Mouse (Mus musculus) lung, postnatal 10 days (tissue): Measurements from ENCODE around the gene Bricd5.
"Not testable (repeated sequence)": the region's sequence is repeated elsewhere in the genome, so short reads cannot be mapped to it uniquely, and the experiment has no call there.

ENCODE experiments used
- DNase-seq: peaks from one replicate; pipeline ENCODE4 v3.0.0; 2021

Gene Bricd5

DNA sequence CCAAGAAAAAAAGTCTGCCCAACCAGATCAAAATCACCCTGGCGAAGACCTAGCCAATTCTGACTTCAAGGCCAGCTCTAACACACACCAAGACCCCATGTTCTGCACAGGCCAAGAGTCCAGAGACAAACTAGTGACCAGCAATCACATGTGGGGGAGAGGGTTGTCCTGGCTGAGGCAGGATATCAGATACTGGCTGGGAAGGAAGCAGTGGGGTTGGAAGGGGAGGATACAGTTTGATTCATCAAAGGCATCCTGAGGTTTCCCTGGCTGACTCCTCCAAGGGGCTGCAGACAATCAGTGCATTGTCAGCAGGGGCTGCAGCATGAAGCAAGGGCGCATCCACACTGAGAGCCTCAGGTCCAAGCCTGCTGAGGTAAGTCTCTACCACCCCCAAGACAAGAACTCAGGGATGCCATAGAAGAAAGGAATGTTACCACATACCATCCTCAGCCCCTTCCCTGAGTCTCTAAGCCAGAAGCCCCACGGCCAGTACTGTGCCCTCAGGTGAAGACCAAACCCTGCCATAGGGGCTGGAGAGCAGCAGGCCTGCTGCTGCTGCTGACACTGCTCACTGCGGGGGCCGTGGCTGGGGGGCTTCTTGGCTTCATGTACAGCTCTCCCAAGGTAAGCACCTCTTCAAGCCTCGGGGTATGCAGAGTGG, at the start of gene Bricd5:
TSS of gene Bricd5 (plus strand) at position 273 of the 664 bp plus-strand sequence.
- DNase-seq: no peak

DNA sequence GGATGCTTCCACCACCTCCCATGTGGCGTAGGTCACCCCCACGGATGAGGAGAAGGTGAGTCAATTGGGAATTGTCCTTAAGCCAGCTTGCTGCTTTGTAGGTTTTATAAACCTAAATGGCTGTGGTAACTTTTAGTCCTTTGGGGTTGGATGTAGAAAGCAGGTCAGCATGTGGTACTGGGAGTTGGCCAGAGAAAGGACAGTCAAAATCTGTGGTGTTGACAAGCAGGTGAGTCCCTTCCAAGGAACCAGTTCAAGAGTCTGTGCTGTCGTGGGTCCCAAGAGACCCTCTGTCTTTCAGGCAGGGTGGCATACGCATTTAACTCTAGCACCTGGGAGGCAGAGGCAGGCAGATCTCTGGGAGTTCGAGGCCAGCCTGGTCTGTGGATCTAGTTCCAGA, 49.2 kb upstream of the Bricd5 start:
- no peak for DNase-seq

DNA sequence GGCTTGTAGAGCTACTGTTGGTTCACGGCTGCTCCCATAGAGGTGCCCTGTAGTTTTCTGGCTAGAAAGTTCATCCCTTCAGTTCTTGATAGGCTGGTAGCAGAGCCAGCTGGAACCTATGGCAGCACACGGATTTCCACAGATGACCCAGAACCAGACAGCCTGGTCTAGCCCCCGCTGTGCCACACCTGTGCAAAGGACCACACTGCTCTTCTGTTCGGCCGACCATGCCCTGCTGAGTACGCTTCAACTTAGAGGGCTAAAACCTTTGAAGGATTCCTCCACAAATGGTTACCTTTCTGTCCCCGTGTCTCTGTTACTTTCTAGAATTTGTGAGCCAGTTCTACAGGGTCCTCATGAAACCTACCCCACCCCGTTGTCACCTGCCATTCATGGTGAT, 48.4 kb upstream of the Bricd5 start:
- not testable (repeated sequence) for DNase-seq

DNA sequence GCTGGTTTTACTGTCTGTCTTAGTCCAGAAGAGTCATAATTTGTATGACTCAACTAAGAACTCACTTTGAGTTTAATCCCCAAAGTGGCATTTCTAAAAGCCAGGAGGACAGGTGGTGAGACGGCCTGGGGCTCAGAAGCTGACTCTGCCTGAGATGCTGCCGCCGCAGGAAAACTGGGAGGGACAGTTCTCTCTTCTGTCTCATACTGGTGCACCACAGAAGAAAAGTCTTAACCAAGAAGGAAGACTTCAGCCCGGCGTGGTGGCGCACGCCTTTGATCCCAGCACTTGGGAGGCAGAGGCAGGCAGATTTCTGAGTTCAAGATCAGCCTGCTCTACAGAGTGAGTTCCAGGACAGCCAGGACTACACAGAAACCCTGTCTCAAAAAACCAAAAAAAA, 47.8 kb upstream of the Bricd5 start:
- DNase-seq: no peak

DNA sequence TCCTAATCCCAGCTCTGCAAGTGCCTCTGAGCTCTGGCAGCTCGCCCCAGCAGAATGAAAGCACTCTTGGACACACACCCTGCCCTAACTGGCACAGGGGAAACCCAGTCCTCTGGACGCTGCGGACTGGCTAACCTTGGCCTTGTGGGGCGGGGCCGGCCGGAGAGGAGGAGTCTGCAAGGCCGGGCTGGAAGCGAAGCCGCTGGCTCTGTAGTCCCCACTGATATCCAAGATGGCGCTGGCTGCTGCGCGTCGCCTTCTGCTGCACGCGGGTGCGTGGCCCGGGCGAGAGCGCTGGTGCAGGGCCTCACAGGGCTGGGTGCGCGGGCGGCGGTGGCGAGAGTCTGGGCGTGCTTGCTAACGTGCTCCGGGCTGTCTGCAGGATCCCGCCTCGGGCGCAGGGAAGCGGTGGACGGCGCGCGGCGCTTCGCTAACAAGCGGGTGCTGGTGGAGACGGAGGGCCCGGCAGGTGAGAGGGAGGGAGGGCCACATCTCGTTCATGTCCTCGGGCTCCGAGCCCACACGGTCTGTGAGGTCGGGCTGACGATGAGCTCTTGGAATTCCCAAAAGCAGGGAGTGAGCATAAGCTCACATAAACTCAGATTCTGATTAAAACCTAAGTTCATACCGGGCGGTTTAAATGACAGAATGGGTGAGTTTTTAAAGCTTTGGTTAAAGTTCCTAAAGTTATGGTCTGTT, 47.1 kb upstream of the Bricd5 start, which contains the start of gene Eci1:
TSS of gene Eci1 (plus strand) at position 171 of the 699 bp plus-strand sequence.
- DNase-seq: peak; percentile 99

GRCm38 (mm10) chr17:24427170-24427557, 46.5 kb upstream of the Bricd5 start:
- DNase-seq: no peak

- no peak for DNase-seq
Observed at GRCm38 (mm10) chr17:24429201-24429983, 44.3 kb upstream of the Bricd5 start.

- peak; percentile 55 for DNase-seq
Observed at GRCm38 (mm10) chr17:24437016-24437415, 36.7 kb upstream of the Bricd5 start.

DNA sequence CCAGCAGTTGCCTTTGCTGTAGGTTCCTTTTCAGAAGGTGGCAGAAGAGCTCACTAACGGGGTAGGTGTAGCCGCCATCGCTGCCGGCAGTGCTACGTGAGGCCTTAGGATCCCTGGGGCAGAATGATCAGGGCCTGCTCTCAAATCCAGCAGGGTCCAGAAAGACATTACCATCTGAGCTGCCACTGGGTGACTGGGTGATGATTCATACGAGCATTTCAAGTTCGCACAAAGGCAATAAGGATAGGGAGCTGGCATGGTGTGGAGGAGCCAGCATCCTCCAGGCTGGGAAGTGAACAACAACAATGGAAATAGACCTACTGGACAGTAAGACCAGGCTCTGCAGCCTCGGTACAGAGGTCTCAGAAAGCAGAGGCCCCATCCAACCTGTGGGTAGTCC, 33.3 kb upstream of the Bricd5 start:
- DNase-seq: no peak

- no peak for DNase-seq
Observed at GRCm38 (mm10) chr17:24441148-24441547, 32.5 kb upstream of the Bricd5 start.

GRCm38 (mm10) chr17:24442107-24442506, 31.6 kb upstream of the Bricd5 start:
- DNase-seq: no peak

- no peak for DNase-seq
Observed at GRCm38 (mm10) chr17:24442632-24443155, 31.0 kb upstream of the Bricd5 start, which contains the start of gene Dnase1l2. Gene Dnase1l2, minus strand, starts transcription at chr17:24443105.

DNA sequence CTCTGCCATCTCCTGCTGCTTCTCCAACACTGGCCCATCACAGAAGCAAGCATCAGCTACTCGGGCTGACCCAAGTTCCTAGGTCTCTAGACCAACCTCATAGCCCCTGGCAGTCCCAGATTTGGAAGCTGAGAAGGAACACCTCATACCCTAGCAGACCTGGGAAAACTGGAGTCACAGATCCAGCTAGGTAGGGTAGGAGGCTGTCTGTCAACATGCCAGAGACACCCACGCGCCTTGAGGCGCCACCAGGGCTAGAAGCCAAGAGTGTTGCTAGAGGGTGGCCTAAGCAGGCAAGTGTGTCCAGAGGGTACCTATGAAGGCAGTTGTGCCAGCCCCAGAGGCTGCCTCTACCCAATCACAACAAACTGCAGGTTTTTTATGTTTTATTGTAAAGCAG, 30.3 kb upstream of the Bricd5 start:
- DNase-seq: no peak

DNA sequence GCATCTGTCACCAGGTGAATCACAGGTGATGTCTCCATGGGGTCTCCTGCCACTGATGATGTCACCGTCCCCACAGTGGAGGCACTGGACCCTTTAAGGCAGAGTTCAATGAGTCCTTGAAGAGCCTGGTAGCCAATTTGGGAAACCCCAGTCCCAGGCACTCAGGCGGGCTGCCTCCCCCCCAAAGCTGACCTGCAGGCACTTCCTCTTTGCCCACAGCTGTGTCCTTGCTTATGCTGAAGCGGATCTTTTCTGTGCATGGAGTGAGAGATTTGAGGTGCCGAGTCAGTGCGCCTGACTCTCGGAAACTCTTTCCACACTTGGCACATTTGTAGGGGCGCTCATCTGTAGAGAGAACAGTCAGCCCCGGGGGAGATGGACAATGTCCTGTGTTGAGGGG, 27.1 kb upstream of the Bricd5 start:
- no peak for DNase-seq

- no peak for DNase-seq
Observed at GRCm38 (mm10) chr17:24449507-24449906, 24.2 kb upstream of the Bricd5 start.

GRCm38 (mm10) chr17:24451220-24451619, 22.5 kb upstream of the Bricd5 start:
- no peak for DNase-seq

- no peak for DNase-seq
Observed at GRCm38 (mm10) chr17:24453372-24453771, 20.3 kb upstream of the Bricd5 start.

- no peak for DNase-seq
Observed at GRCm38 (mm10) chr17:24454218-24454755, 19.4 kb upstream of the Bricd5 start.

- peak; percentile 100 for DNase-seq
Observed at GRCm38 (mm10) chr17:24454756-24455522, 18.7 kb upstream of the Bricd5 start.

GRCm38 (mm10) chr17:24455523-24456206, 18.0 kb upstream of the Bricd5 start:
- DNase-seq: not testable (repeated sequence)

DNA sequence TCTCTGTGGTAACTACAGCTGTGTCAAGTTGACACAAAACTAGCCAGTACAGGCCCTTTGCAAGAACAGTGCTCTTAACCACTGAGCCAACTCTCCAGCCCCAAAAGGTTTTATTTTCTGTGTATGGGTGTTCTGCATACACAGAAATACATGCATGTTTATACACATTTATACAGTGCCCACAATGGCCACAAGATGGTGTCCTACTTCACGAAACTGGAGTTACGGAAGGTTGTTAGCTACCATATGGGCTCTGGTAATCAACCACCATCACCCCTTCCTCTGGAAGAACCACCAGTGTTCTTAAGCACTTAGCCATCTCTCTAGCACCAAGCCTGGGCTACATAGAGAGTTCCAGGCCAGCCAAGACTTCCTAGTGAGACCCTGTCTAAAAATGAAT, 12.1 kb upstream of the Bricd5 start:
- peak; percentile 55 for DNase-seq

DNA sequence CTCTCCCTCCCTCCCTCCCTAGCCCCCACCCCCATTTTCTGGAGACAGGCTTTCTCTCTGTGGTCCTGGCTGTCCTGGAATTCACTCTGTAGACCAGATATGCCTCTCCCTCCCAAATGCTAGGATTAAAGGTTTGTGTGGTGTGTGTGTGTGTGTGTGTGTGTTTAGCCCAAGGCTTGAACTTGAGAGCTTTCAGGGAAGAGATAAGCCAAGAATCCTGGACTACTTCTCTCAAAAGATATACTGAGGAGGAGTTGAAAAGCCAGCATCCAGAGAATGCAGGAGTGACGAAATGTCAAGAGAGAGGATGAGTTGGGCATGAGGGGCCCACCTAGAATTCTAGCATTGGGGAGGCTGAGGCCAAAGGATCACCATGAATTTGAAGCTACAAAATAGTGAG, 10.8 kb upstream of the Bricd5 start:
- DNase-seq: no peak
